Mouse (Mus musculus) left cerebral cortex, postnatal 14 days (tissue): ENCODE measurements around the gene Tuba1b. TPM values are rescaled to one million over a fixed set of nuclear protein-coding genes. Genes with fewer than 3 reads are reported as not detected.
"Not testable (repeated sequence)": the region's sequence is repeated elsewhere in the genome, so short reads cannot be mapped to it uniquely, and the experiment has no call there.

Experiments
- DNase-seq, 2 experiments: peaks; one replicate each; pipeline ENCODE4 v3.0.0; 2021 to 2022; ENCODE audit warnings: low spot score in 2 of 2, mixed read lengths in 1 of 2
- intact Hi-C: fragments of 180-260 bp; cut with DNase I; formaldehyde crosslinking; loops from one replicate; pipeline ENCODE4 v1.15.1; 2025
- total RNA-seq, 2 experiments: library from RNA; stranded (reverse); gene quantifications; 2 replicates each; pipeline ENCODE4 v1.2.3; 2021

Gene Tuba1b
- total RNA-seq, 2 experiments from 2014 or later, result 689 to 750 TPM

- no peak for DNase-seq
- intact Hi-C loops, result no loop called here
Observed at GRCm38 (mm10) chr15:98930998-98931397, 3.4 kb downstream of the Tuba1b start.

GRCm38 (mm10) chr15:98930017-98930734 is 4.2 kb downstream of the Tuba1b start:
- intact Hi-C loops, result no loop called here
- DNase-seq, result no peak

GRCm38 (mm10) chr15:98928598-98929240 is 5.6 kb downstream of the Tuba1b start:
- intact Hi-C loops, result loop anchor here (5.0 kb wide), 3 partner anchors 36 to 121 kb away; partner anchors contain the start of genes Ddn and Rhebl1
- peak; percentile 70 to 72 for DNase-seq

GRCm38 (mm10) chr15:98927566-98927965 is 6.8 kb downstream of the Tuba1b start:
- no peak for DNase-seq

GRCm38 (mm10) chr15:98924682-98925081 is 9.7 kb downstream of the Tuba1b start:
- no peak for DNase-seq
- intact Hi-C loops, result loop anchor here (5.0 kb wide), 3 partner anchors 32 to 117 kb away; partner anchors contain the start of genes Ddn and Rhebl1

More at GRCm38 (mm10) chr15:98927566-98927965, 6.8 kb downstream of the Tuba1b start:
- intact Hi-C loops, result loop anchor here (5.0 kb wide), 3 partner anchors 35 to 120 kb away; partner anchors contain the start of genes Ddn and Rhebl1

- intact Hi-C loops, result no loop called here
- DNase-seq, result no peak
Observed at GRCm38 (mm10) chr15:98923031-98923537, 11.3 kb downstream of the Tuba1b start.

- no peak for DNase-seq
- intact Hi-C loops, result no loop called here
Observed at GRCm38 (mm10) chr15:98922581-98922980, 11.8 kb downstream of the Tuba1b start.

GRCm38 (mm10) chr15:98921510-98921909 is 12.9 kb downstream of the Tuba1b start:
- intact Hi-C loops, result no loop called here
- no peak for DNase-seq

- not testable (repeated sequence) for DNase-seq
- intact Hi-C loops, result loop anchor here (5.0 kb wide), 1 partner anchor 36 kb away; no protein-coding TSS in a partner anchor
Observed at GRCm38 (mm10) chr15:98918499-98918895, 15.9 kb downstream of the Tuba1b start.

- peak; percentile 99 for DNase-seq
- intact Hi-C loops, result loop anchor here (5.0 kb wide), 1 partner anchor 36 kb away; no protein-coding TSS in a partner anchor
Observed at GRCm38 (mm10) chr15:98917538-98918498, 16.5 kb downstream of the Tuba1b start, which contains the start of gene Lmbr1l. Gene Lmbr1l, minus strand, starts transcription at chr15:98918231.

GRCm38 (mm10) chr15:98917091-98917490 is 17.3 kb downstream of the Tuba1b start:
- DNase-seq, result no peak
- intact Hi-C loops, result loop anchor here (5.0 kb wide), 1 partner anchor 35 kb away; no protein-coding TSS in a partner anchor

GRCm38 (mm10) chr15:98916016-98916415 is 18.3 kb downstream of the Tuba1b start:
- DNase-seq, result no peak
- intact Hi-C loops, result loop anchor here (1.0 to 5.0 kb wide), 2 partner anchors 14 to 34 kb away; no protein-coding TSS in a partner anchor

GRCm38 (mm10) chr15:98914903-98915302 is 19.5 kb downstream of the Tuba1b start:
- intact Hi-C loops, result loop anchor here (5.0 kb wide), 1 partner anchor 33 kb away; no protein-coding TSS in a partner anchor

GRCm38 (mm10) chr15:98904692-98905091 is 29.7 kb downstream of the Tuba1b start:
- DNase-seq, result no peak
- intact Hi-C loops, result no loop called here

More at GRCm38 (mm10) chr15:98914903-98915302, 19.5 kb downstream of the Tuba1b start:
- no peak for DNase-seq

GRCm38 (mm10) chr15:98902600-98902999 is 31.8 kb downstream of the Tuba1b start:
- DNase-seq, result no peak
- intact Hi-C loops, result loop anchor here (1.0 kb wide), 1 partner anchor 14 kb away; no protein-coding TSS in a partner anchor

- intact Hi-C loops, result no loop called here
- DNase-seq, result no peak
Observed at GRCm38 (mm10) chr15:98901530-98901929, 32.8 kb downstream of the Tuba1b start.

- no peak for DNase-seq
- intact Hi-C loops, result no loop called here
Observed at GRCm38 (mm10) chr15:98897928-98898800, 36.2 kb downstream of the Tuba1b start, which contains the start of gene Dhh. Gene Dhh, minus strand, starts transcription at chr15:98898540.

- intact Hi-C loops, result no loop called here
Observed at GRCm38 (mm10) chr15:98897495-98897894, 36.9 kb downstream of the Tuba1b start.

More at GRCm38 (mm10) chr15:98897495-98897894, 36.9 kb downstream of the Tuba1b start:
- DNase-seq, result no peak
